Mouse (Mus musculus) heart, embryonic 11.5 days (tissue): Measurements from ENCODE around the gene Dlg2. TPM values are rescaled to one million over a fixed set of nuclear protein-coding genes. Genes with fewer than 3 reads are reported as not detected.

ENCODE experiments used
- ATAC-seq: fragments of 200-750 bp; cut with Nextera tagmentation; replicated peaks from 2 replicates; pipeline ENCODE4 v1.8.0; 2017; ENCODE audit warnings: moderate library complexity; ENCODE audit not compliant: insufficient number of reproducible peaks, low FRiP score, low TSS enrichment
- H3K27ac ChIP-seq: fragments of 300-500 bp; sonication (generic); 2 replicates; pipeline ENCODE4 v1.5.1; 2014; ENCODE audit warnings: mild to moderate bottlenecking, low read depth, low read length
- H3K27me3 ChIP-seq: fragments of 300-500 bp; sonication (generic); 2 replicates; pipeline ENCODE4 v1.6.1; 2014; ENCODE audit warnings: mild to moderate bottlenecking, low read length, mixed read lengths; ENCODE audit not compliant: control insufficient read depth, insufficient read depth
- H3K36me3 ChIP-seq: fragments of 300-500 bp; sonication (generic); 2 replicates; pipeline ENCODE4 v1.6.1; 2014; ENCODE audit warnings: mild to moderate bottlenecking, low read length, moderate library complexity, mixed read lengths; ENCODE audit not compliant: control insufficient read depth, insufficient read depth
- H3K4me1 ChIP-seq: fragments of 300-500 bp; sonication (generic); 2 replicates; pipeline ENCODE4 v1.6.1; 2014; ENCODE audit warnings: low read length; ENCODE audit not compliant: control insufficient read depth, insufficient read depth
- H3K4me2 ChIP-seq: fragments of 300-500 bp; sonication (generic); 2 replicates; pipeline ENCODE4 v1.6.1; 2014; ENCODE audit warnings: mild to moderate bottlenecking, moderate library complexity
- H3K4me3 ChIP-seq: fragments of 300-500 bp; sonication (generic); 2 replicates; pipeline ENCODE4 v1.5.1; 2014; ENCODE audit warnings: low read depth, low read length
- H3K9ac ChIP-seq: fragments of 300-500 bp; sonication (generic); 2 replicates; pipeline ENCODE4 v1.6.1; 2014; ENCODE audit warnings: mild to moderate bottlenecking, low read depth, low read length, moderate library complexity
- H3K9me3 ChIP-seq: fragments of 300-500 bp; sonication (generic); replicated peaks from 2 replicates; pipeline ENCODE4 v1.6.1; 2016; ENCODE audit warnings: low read length; ENCODE audit not compliant: control insufficient read depth
- WGBS: fragments of 180-500 bp; shearing (Covaris S2); extraction: QIAGEN DNeasy Blood & Tissue Kit; methylation state at CpG from one replicate; pipeline ENCODE4 v1.1.7; 2014; ENCODE audit not compliant: insufficient replicate concordance; 5-methylcytosine and 5-hydroxymethylcytosine counted together
- polyA plus RNA-seq: library from polyadenylated mRNA; unstranded; fragments of >200 nt; fragmentation: Nextera tagmentation; extraction: Ambion mirVana; gene quantifications from 2 replicates; pipeline ENCODE4 v1.2.1, GENCODE M21; 2014

Gene Dlg2
- polyA plus RNA-seq, 1 experiment from 2014 or later: 8.5 TPM

DNA sequence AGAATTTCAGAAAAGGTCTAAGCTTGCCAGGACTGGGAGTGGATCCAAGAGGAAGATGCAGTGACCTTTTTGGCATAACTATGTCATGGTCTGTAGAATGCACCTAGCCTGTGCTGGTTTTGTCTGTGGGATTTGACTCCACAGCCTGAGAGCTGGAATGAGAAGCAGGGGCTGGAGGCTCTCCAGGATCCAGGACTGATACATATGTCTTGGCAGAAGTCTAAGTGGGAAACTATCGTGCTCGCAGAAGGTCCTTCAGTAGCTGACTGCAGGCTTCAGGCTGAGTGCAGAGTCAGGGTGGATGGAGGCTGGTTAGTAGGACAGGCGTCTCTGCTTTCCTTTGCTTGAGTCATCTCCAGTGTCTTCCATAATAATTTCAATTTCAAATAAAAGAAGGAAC is 807.7 kb downstream of the Dlg2 start:
- Histone ChIP-seq H3K27me3 (no peaks in the 10 kb centered on the region), H3K4me3 (no peak overlapping the region), H3K4me1 (no peaks in the 10 kb centered on the region), H3K4me2 (no peak overlapping the region), H3K36me3 (no peaks in the 10 kb centered on the region), H3K9me3 (no peaks in the 10 kb centered on the region), H3K27ac (no peak overlapping the region), H3K9ac (no peak overlapping the region)
- no peak for ATAC-seq
- WGBS: 83% methylated on average over 3 of the region's 3 CpGs

DNA sequence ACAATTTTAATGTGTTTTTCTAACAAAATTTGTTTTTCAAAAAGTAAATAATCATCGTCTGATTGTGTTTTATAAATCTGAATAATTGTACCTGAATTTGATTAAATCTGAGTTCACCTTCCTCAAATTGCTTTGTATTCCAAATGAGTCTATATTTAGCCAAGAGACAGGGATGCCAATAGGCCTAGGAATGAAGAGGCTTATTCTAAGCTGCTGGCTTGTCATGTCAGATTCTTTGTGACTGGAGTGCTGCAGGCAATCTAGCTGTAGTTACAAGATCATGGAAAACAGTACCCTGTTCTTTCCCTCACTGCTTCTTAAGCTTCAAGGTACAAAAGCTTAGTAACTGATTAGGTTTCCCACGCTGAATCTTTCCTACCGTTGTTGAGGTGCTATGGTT is 811.9 kb downstream of the Dlg2 start:
- ATAC-seq: no peak

DNA sequence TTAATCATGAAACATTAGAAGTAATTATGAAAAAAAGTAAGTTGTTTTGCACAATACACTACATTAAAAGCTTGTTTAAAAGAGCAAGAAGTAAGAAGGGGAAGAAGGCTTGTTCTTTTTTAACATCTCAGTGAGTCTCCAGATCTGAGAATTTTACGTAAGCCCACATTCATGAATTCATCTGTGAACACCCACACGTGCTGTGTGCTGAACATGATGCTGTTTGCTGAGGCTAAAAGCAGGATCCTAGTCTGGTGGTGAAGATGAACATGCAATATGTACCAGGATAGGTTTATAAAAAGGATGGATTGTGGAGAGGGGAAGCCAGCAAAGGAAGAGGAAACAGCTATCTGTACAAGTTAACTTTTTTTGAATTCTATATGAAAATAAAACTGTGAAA is 819.7 kb downstream of the Dlg2 start:
- no peaks in the 10 kb centered on the region for H3K27me3 ChIP-seq
- WGBS: 63% methylated on average over 2 of the region's 2 CpGs

More for the DNA sequence above, 811.9 kb downstream of the Dlg2 start:
- Histone ChIP-seq H3K27ac (no peak overlapping the region), H3K9ac (no peak overlapping the region), H3K9me3 (no peaks in the 10 kb centered on the region), H3K4me3 (no peak overlapping the region), H3K27me3 (no peaks in the 10 kb centered on the region), H3K4me1 (no peaks in the 10 kb centered on the region), H3K36me3 (no peaks in the 10 kb centered on the region), H3K4me2 (no peak overlapping the region)
- 65% methylated on average over 3 of the region's 3 CpGs for WGBS

DNA sequence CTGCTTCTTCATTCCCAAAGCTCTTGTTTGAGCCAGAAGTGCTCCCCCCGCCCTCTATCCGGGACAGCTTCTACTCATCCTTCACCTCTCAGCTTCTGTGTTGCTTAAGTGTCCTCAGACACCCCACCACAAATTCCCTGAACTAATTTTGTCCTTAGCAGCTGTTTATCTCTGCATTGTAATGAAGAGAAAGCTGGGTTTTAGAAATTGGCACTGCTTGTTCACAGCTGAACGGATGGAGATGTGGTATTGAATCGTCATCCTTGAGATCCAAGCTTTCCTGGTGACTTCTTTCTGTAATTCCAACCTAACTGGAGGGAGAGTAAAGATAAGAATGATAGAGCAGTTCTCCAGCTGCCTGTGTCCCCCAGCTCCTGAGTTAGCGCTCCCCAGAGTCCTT is 834.7 kb downstream of the Dlg2 start:
- no peak for ATAC-seq
- H3K4me2 ChIP-seq: no peak overlapping the region
- H3K4me3 ChIP-seq: no peak overlapping the region
- H3K27ac ChIP-seq: no peak overlapping the region
- no peaks in the 10 kb centered on the region for H3K36me3 ChIP-seq
- no peaks in the 10 kb centered on the region for H3K9me3 ChIP-seq
- WGBS: 68% methylated on average over 5 of the region's 5 CpGs
- H3K9ac ChIP-seq: no peak overlapping the region
- H3K4me1 ChIP-seq: no peaks in the 10 kb centered on the region
- no peaks in the 10 kb centered on the region for H3K27me3 ChIP-seq

More for the DNA sequence above, 819.7 kb downstream of the Dlg2 start:
- no peaks in the 10 kb centered on the region for H3K36me3 ChIP-seq
- no peak overlapping the region for H3K4me3 ChIP-seq
- ATAC-seq: no peak
- H3K9ac ChIP-seq: no peak overlapping the region
- H3K4me1 ChIP-seq: no peaks in the 10 kb centered on the region
- no peaks in the 10 kb centered on the region for H3K9me3 ChIP-seq
- H3K27ac ChIP-seq: no peak overlapping the region
- H3K4me2 ChIP-seq: no peak overlapping the region

DNA sequence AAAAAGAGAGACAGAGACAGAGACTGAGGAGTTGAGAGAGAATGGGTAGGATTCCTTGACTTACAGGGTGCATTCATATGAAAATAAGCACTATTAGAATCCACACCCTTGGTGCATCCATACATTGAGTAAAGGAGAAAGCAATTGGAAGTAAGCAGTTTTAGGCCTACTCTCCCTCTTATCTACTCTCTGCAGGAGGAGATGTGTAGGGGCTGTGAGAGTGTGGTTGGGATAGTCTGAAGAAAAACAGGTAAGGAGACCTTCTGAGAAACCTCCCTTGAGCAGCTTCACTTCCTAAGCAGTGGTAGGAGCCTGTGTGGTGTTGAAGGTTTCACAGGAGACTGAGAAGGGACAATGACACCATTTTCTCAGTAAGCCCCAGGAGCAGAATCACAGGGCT is 868.6 kb downstream of the Dlg2 start:
- Histone ChIP-seq H3K9me3 (no peaks in the 10 kb centered on the region), H3K27ac (no peak overlapping the region), H3K36me3 (no peaks in the 10 kb centered on the region), H3K27me3 (no peaks in the 10 kb centered on the region), H3K4me3 (no peak overlapping the region), H3K4me2 (no peak overlapping the region), H3K9ac (no peak overlapping the region), H3K4me1 (no peaks in the 10 kb centered on the region)
- ATAC-seq: no peak

DNA sequence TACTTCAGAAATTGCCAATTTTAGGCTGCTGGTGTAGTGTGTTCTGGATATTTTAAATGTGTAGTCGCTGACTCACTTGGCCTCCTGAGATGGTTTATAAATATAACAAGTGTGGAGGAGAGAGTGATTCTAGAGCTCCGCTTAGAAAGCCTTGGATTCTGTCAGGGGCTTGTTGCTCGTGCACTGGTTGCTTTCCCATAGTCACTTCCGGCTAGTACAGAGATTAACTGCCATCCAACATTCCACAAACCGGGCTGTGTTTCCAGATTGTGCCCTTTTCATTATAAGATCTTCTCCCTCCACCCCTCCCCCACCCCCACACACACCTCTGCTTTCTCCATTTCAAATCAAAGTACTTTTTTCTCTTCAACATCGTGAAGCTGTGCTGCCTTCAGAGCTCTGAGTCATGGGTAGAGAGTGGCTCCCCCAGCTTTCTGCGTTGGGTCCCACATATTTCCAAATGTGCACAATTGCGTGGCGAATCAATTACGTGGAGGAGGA is 893.4 kb downstream of the Dlg2 start:
- no peak overlapping the region for H3K4me3 ChIP-seq
- no peak overlapping the region for H3K4me2 ChIP-seq
- H3K9me3 ChIP-seq: no peaks in the 10 kb centered on the region
- H3K27ac ChIP-seq: no peak overlapping the region
- ATAC-seq: no peak
- 59% methylated on average over 10 of the region's 10 CpGs for WGBS
- no peaks in the 10 kb centered on the region for H3K27me3 ChIP-seq
- no peaks in the 10 kb centered on the region for H3K36me3 ChIP-seq
- H3K9ac ChIP-seq: no peak overlapping the region
- H3K4me1 ChIP-seq: no peaks in the 10 kb centered on the region

DNA sequence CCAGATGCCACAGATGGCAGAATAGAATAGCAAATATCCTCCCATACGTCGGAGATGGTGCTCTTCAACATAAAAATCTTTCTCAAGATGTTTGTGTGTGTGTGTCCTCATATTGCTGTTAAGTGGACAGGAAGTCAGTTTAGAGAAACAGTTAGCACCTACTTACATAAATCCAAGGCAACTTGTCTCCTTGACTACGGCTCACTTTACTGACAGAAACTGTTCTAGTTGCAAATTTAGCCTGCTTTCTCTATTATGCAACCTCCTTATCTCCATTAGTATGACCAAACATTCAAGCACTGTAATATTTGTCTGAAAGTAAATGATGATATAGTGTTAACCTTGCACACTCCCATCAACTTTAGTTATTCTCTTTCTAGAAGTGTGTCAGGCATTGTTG is 905.8 kb downstream of the Dlg2 start:
- no peaks in the 10 kb centered on the region for H3K36me3 ChIP-seq
- ATAC-seq: no peak
- H3K4me3 ChIP-seq: no peak overlapping the region
- H3K9ac ChIP-seq: no peak overlapping the region
- H3K27ac ChIP-seq: no peak overlapping the region
- H3K9me3 ChIP-seq: no peaks in the 10 kb centered on the region
- no peak overlapping the region for H3K4me2 ChIP-seq
- no peaks in the 10 kb centered on the region for H3K4me1 ChIP-seq
- 0 out of 2 replicates have a peak, but pooled peaks cover 3% of the 10 kb centered on the region for H3K27me3 ChIP-seq
- 67% methylated on average over 3 of the region's 3 CpGs for WGBS

DNA sequence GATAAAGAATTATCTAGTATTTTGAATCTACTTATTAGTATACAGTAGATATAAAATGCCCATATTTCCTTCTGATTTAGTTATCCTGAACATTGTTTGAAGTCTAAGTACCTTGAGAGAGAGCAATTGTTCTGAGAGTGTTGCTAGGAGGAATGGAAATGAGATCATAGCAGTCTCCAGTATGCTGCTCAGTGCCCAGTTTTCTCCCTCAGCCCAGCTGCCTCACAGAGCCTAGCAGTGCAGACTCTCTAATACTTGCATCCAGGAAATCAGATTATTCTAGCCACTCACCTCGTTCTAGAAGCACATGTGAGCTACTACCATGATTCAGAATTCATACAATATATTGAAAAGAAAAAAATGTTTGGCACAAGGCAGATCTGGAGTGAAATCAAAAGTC is 907.4 kb downstream of the Dlg2 start:
- no peak overlapping the region for H3K27ac ChIP-seq
- ATAC-seq: no peak
- WGBS: 37% methylated on average over 1 of the region's 1 CpGs
- H3K4me3 ChIP-seq: no peak overlapping the region
- H3K36me3 ChIP-seq: no peaks in the 10 kb centered on the region
- H3K9me3 ChIP-seq: no peaks in the 10 kb centered on the region
- no peak overlapping the region for H3K9ac ChIP-seq
- no peak overlapping the region for H3K4me2 ChIP-seq
- 0 out of 2 replicates have a peak, but pooled peaks cover 3% of the 10 kb centered on the region for H3K27me3 ChIP-seq
- H3K4me1 ChIP-seq: no peaks in the 10 kb centered on the region

DNA sequence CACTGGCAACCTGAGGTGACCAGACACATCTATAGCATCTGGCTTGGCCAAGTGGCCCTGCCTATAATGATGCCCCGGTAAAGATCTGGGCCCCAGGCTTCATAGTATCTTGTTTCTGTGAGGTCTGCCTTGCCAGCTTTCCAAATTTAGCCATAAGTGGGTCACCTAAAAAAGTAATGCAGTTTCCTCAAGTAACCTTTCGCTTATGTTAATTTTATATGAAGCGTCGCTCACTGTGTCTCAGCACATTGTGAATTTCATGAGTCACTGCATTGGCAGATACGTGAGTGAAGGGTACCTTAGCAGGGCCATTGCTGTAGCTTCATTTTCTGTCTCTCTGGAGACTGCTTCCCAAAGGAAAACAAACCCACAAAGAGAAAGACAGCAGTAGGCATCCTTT is 912.8 kb downstream of the Dlg2 start:
- Histone ChIP-seq H3K27me3 (no peaks in the 10 kb centered on the region), H3K27ac (no peak overlapping the region), H3K4me2 (no peak overlapping the region), H3K36me3 (no peaks in the 10 kb centered on the region), H3K9ac (no peak overlapping the region), H3K4me3 (no peak overlapping the region), H3K9me3 (no peaks in the 10 kb centered on the region), H3K4me1 (no peaks in the 10 kb centered on the region)
- WGBS: 77% methylated on average over 5 of the region's 5 CpGs
- ATAC-seq: no peak
